Mouse (Mus musculus): ENCODE results near the gene Atf6. TPM values are rescaled to one million over a fixed set of nuclear protein-coding genes. Genes with fewer than 3 reads are reported as not detected.

Gene Atf6
- polyA plus RNA-seq, 1 experiment from 2014 or later: 8.3 TPM

DNA sequence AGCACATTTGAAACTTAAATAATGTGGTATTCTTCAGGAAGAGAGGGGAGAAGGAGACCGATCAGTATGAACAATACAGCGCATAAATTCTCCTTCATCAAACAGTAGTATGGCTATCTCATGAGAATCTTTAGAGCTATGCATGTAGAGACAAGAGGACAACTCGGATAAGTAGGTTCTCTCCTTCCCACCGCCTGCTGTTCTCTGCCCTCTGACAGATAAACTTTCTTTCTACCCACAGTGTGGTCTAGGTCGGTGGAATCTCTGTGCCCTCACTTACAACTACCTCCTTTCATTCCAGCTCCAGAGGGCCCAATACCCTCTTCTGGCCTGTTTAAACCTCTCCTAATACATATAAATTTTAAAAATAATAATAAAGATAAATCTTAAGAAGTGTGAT lies 121.0 kb downstream of the Atf6 start:
- H3K4me2 ChIP-seq (replicated peaks): no peak overlapping the region
- no peak overlapping the region for H3K9ac ChIP-seq (replicated peaks)
- no peaks in the 10 kb centered on the region for H3K9me3 ChIP-seq
- H3K27me3 ChIP-seq: no peaks in the 10 kb centered on the region
- no peak overlapping the region for H3K27ac ChIP-seq
- H3K36me3 ChIP-seq: 0 out of 2 replicates have a peak, but pooled peaks cover 7% of the 10 kb centered on the region
- 85% methylated on average over 5 of the region's 5 CpGs for WGBS
- ATAC-seq: no peak
- no peaks in the 10 kb centered on the region for H3K4me1 ChIP-seq (replicated peaks)
- H3K4me3 ChIP-seq (replicated peaks): no peak overlapping the region

DNA sequence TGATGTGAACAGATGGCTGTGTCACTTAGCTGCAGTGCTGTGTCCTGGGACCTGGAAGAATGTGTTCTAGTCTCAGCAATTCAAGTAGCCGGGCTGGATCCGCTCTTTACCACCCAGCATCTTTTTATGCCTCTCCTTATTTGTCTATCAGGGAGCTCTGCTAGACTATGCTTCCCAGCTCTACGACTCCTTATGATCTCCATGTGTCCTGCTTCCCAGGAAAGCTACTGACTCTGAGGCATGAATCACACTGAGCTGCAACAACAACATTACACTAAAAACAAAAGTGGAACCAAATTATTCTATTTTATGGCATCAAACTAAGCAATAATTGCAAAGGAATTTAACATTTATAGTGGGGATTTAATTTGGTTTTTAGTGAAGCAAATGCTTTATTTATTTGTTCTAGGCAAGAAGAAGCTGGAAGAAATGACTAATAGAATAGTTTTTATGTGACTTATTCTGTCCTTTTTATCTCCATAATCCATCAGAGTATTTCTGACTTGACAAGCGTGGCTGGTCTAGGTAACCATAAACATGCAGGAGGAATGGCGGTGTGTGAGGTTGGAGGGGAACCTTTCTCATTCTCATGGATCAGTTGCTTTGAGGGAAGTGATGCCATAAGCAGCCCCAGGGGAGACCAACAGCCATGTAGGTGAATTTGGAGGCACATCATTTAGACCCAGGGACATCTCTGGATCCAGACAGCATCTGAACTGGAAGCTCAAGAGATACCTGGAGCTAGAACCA lies 125.9 kb downstream of the Atf6 start:
- Histone ChIP-seq H3K36me3 (0 out of 2 replicates have a peak, but pooled peaks cover 7% of the 10 kb centered on the region), H3K27me3 (no peaks in the 10 kb centered on the region), H3K9ac (replicated peaks) (no peak overlapping the region), H3K4me3 (replicated peaks) (no peak overlapping the region), H3K4me2 (replicated peaks) (no peak overlapping the region), H3K27ac (no peak overlapping the region), H3K9me3 (no peaks in the 10 kb centered on the region), H3K4me1 (replicated peaks) (no peaks in the 10 kb centered on the region)
- WGBS: 87% methylated on average over 5 of the region's 5 CpGs
- ATAC-seq: no peak

DNA sequence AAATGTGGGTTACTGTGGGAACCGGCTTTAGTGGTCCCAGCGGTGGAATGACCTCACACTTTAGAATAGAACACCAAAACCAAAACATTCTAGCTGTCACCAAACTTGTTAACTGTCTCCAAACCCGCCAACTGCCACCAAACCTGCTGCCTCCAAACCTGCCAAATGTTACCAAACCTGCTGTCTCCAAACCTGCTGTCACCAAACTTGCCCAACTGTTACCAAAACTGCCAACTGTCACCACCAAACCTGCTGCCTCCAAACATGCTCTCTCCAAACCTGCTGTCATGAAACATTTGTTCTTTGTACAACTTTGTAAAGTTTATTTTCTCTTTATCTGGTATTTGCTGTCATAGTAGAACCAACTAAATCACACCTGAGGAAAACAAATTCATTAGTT lies 132.7 kb downstream of the Atf6 start:
- no peak for ATAC-seq
- no peaks in the 10 kb centered on the region for H3K27me3 ChIP-seq
- H3K9ac ChIP-seq (replicated peaks): no peak overlapping the region
- H3K4me1 ChIP-seq (replicated peaks): no peaks in the 10 kb centered on the region
- no peaks in the 10 kb centered on the region for H3K36me3 ChIP-seq
- 90% methylated on average over 3 of the region's 3 CpGs for WGBS
- H3K9me3 ChIP-seq: no peaks in the 10 kb centered on the region
- no peak overlapping the region for H3K4me2 ChIP-seq (replicated peaks)
- H3K27ac ChIP-seq: no peak overlapping the region
- H3K4me3 ChIP-seq (replicated peaks): no peak overlapping the region

GRCm38 (mm10) chr1:170732596-170732890 lies 135.0 kb downstream of the Atf6 start:
- ATAC-seq: no peak
- H3K9me3 ChIP-seq: no peaks in the 10 kb centered on the region
- H3K4me3 ChIP-seq (replicated peaks): no peak overlapping the region
- no peak overlapping the region for H3K4me2 ChIP-seq (replicated peaks)
- H3K27ac ChIP-seq: no peak overlapping the region
- H3K36me3 ChIP-seq: no peaks in the 10 kb centered on the region
- no peaks in the 10 kb centered on the region for H3K27me3 ChIP-seq
- no peak overlapping the region for H3K9ac ChIP-seq (replicated peaks)
- no peaks in the 10 kb centered on the region for H3K4me1 ChIP-seq (replicated peaks)
- WGBS: 90% methylated on average over 2 of the region's 2 CpGs

- 87% methylated on average over 11 of the region's 11 CpGs for WGBS
- Histone ChIP-seq H3K27me3 (no peaks in the 10 kb centered on the region), H3K4me3 (replicated peaks) (no peak overlapping the region), H3K4me1 (replicated peaks) (no peaks in the 10 kb centered on the region), H3K9ac (replicated peaks) (no peak overlapping the region), H3K27ac (no peak overlapping the region), H3K36me3 (no peaks in the 10 kb centered on the region), H3K9me3 (no peaks in the 10 kb centered on the region), H3K4me2 (replicated peaks) (no peak overlapping the region)
- ATAC-seq: no peak
Observed at GRCm38 (mm10) chr1:170731865-170732595, 135.5 kb downstream of the Atf6 start.

DNA sequence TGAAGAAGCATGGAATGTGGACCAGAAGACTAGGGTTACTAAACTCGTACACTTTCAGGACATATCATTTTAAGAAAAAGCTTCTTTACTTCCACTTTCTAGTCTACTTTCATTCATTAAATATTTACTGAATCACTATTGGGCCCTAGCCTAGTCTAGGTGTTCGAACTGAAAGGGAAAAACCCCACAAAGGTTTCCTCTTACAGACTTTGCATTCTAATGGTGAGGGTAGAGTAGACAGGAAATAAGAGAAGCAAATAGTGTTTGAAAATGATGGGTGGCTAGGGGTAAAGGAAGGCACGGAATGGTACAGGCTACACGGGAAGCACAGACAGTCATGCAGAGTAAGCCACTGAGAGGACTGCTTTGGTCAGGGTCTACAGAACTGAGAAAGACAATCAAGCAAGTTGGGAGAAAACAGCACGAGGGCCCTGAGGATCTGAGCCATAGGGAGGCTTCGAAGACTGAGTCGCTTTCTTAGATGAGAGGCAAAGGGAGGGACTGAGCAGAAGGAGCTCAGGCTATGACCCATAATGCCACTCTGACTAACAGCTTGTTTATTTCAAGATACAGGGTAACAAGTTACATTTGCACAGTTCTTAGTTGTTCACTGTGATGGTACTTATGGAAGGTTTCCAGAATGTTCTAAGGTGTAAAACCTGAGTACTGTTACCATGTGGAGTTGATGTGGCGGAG lies 138.2 kb downstream of the Atf6 start:
- WGBS: 91% methylated on average over 8 of the region's 8 CpGs
- ATAC-seq: no peak
- Histone ChIP-seq H3K27ac (no peak overlapping the region), H3K36me3 (no peaks in the 10 kb centered on the region), H3K4me1 (replicated peaks) (no peaks in the 10 kb centered on the region), H3K4me2 (replicated peaks) (no peak overlapping the region), H3K4me3 (replicated peaks) (no peak overlapping the region), H3K9me3 (no peaks in the 10 kb centered on the region), H3K9ac (replicated peaks) (no peak overlapping the region), H3K27me3 (no peaks in the 10 kb centered on the region)

GRCm38 (mm10) chr1:170728524-170728923 lies 139.0 kb downstream of the Atf6 start:
- Histone ChIP-seq H3K36me3 (no peaks in the 10 kb centered on the region), H3K9me3 (no peaks in the 10 kb centered on the region), H3K4me2 (replicated peaks) (no peak overlapping the region), H3K27me3 (no peaks in the 10 kb centered on the region), H3K9ac (replicated peaks) (no peak overlapping the region), H3K4me3 (replicated peaks) (no peak overlapping the region), H3K27ac (no peak overlapping the region), H3K4me1 (replicated peaks) (no peaks in the 10 kb centered on the region)
- WGBS: 73% methylated on average over 6 of the region's 6 CpGs
- no peak for ATAC-seq

- Histone ChIP-seq H3K4me3 (replicated peaks) (no peak overlapping the region), H3K4me2 (replicated peaks) (no peak overlapping the region), H3K9ac (replicated peaks) (no peak overlapping the region), H3K4me1 (replicated peaks) (no peaks in the 10 kb centered on the region), H3K36me3 (no peaks in the 10 kb centered on the region), H3K27ac (no peak overlapping the region), H3K9me3 (no peaks in the 10 kb centered on the region), H3K27me3 (no peaks in the 10 kb centered on the region)
- 92% methylated on average over 5 of the region's 5 CpGs for WGBS
- no peak for ATAC-seq
Observed at GRCm38 (mm10) chr1:170721560-170721959, 146.0 kb downstream of the Atf6 start.

DNA sequence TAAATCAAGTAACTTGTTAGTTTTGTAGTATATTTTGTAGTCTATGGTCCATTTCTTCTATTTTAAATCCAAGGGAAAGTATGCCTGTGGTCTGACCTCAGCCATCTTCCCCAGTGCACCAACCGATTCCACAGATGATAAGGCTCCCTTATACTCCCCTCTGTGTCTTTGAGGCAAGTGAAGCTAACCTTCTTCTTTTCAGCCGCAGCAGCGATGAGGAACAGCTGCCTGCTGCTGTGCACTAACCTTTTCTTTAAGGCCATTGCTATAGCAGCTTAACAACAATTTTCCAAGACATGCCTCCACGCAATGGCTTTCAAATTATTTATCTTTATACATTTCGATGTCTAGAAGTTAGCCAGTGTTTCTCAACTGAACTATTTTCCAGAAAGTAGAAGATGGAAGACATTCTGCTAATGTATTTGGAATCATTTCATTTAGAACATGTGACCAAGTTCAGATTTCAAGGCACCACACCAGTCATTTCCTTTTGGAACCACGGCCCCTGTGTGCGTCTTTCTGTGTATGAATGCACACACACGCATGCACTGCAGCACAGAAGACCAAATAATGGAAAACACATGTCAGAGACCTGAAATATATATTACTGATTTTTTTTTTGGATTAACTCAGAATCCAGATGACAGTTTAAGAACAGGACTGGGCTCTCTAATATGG lies 149.3 kb downstream of the Atf6 start:
- Histone ChIP-seq H3K4me1 (replicated peaks) (no peaks in the 10 kb centered on the region), H3K9ac (replicated peaks) (no peak overlapping the region), H3K4me2 (replicated peaks) (no peak overlapping the region), H3K9me3 (no peaks in the 10 kb centered on the region), H3K27ac (no peak overlapping the region), H3K36me3 (no peaks in the 10 kb centered on the region), H3K4me3 (replicated peaks) (no peak overlapping the region), H3K27me3 (no peaks in the 10 kb centered on the region)
- WGBS: 72% methylated on average over 8 of the region's 8 CpGs
- ATAC-seq: no peak

DNA sequence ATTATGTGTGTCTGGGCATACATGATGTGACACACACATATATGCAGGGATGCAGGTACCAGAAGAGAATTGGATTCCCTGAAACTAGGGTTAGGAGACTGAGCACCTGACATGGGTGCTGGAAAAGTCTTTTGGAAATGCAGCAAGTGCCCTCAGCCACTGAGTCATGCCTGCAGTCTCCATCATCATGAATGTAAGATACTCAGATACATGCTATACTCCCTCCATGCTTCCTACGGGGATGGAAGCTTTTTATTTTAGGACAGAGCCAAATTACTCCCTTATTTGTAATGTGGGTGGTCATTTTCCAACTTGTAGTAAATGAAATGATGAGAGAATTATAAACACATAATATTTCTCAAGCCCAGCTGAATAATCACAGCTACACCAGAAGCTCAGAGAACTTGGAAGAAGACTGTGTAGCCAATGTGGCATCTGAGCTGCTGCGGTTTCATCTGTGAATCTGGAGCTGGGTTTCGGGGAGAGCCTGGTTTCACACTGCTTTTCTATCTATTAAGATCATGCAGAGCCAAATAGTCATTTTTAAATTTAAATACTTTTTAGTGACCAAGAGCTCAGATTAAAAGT lies 150.2 kb downstream of the Atf6 start:
- Histone ChIP-seq H3K9me3 (no peaks in the 10 kb centered on the region), H3K4me3 (replicated peaks) (no peak overlapping the region), H3K36me3 (no peaks in the 10 kb centered on the region), H3K4me1 (replicated peaks) (no peaks in the 10 kb centered on the region), H3K27ac (no peak overlapping the region), H3K27me3 (no peaks in the 10 kb centered on the region), H3K9ac (replicated peaks) (no peak overlapping the region), H3K4me2 (replicated peaks) (no peak overlapping the region)
- no peak for ATAC-seq
- 94% methylated on average over 3 of the region's 3 CpGs for WGBS

- no peak for ATAC-seq
- no peaks in the 10 kb centered on the region for H3K4me1 ChIP-seq (replicated peaks)
- peaks cover 6% of the 10 kb centered on the region; the same call in 1 of the 2 replicates for H3K36me3 ChIP-seq
- H3K9me3 ChIP-seq: no peaks in the 10 kb centered on the region
- H3K9ac ChIP-seq (replicated peaks): no peak overlapping the region
- H3K4me3 ChIP-seq (replicated peaks): no peak overlapping the region
- H3K27ac ChIP-seq: no peak overlapping the region
- no peaks in the 10 kb centered on the region for H3K27me3 ChIP-seq
- WGBS: 80% methylated on average over 7 of the region's 7 CpGs
- H3K4me2 ChIP-seq (replicated peaks): no peak overlapping the region
Observed at GRCm38 (mm10) chr1:170711731-170712130, 155.8 kb downstream of the Atf6 start.
